Mouse (Mus musculus) CH12.LX (cell line): ENCODE measurements around the gene Trim17. TPM values are rescaled to one million over a fixed set of nuclear protein-coding genes. Genes with fewer than 3 reads are reported as not detected.

Experiments used
- DNase-seq: peaks from one replicate; pipeline ENCODE4 v3.0.0-alpha.2; 2013; ENCODE audit errors: extremely low read depth
- H3K27ac ChIP-seq: 2 replicates; pipeline ENCODE4 v1.5.1; 2012; ENCODE audit warnings: low read depth, mild to moderate bottlenecking, control low read depth, moderate library complexity; ENCODE audit not compliant: insufficient read depth
- H3K27me3 ChIP-seq: replicated peaks from 2 replicates; pipeline ENCODE3; 2012; ENCODE audit warnings: inconsistent platforms
- H3K36me3 ChIP-seq, 2 experiments: replicated peaks in 1 of 2; 2 replicates each; pipeline versions ENCODE3 to v1.6.1; 2012; ENCODE audit warnings: inconsistent platforms in 1 of 2, low read length in 1 of 2, mild to moderate bottlenecking in 1 of 2, mixed read lengths in 1 of 2, moderate library complexity in 1 of 2; ENCODE audit not compliant: control insufficient read depth in 1 of 2, insufficient read depth in 1 of 2
- H3K4me1 ChIP-seq, 2 experiments: 2 replicates each; pipeline ENCODE4 v1.6.1; 2012; ENCODE audit warnings: inconsistent platforms in 1 of 2, moderate library complexity in 1 of 2; ENCODE audit not compliant: insufficient read depth in 2 of 2, control insufficient read depth in 1 of 2
- H3K4me2 ChIP-seq: 2 replicates; pipeline ENCODE4 v1.6.1; 2012; ENCODE audit warnings: low read depth, mild to moderate bottlenecking, control low read depth; ENCODE audit not compliant: poor library complexity, insufficient read depth, severe bottlenecking
- H3K4me3 ChIP-seq, 3 experiments: fragments of 150-350 bp in 1 of 3; sonication (generic) in 1 of 3; replicated peaks in 1 of 3; 2 replicates each; pipeline versions ENCODE3 to v1.5.1; 2011 to 2012; ENCODE audit warnings: low read depth in 2 of 3, low read length in 2 of 3, mild to moderate bottlenecking in 2 of 3, moderate library complexity in 2 of 3, control low read depth in 1 of 3, improper control_type of control experiment in 1 of 3, inconsistent platforms in 1 of 3, mixed read lengths in 1 of 3; ENCODE audit not compliant: poor library complexity in 1 of 3
- H3K79me2 ChIP-seq: replicated peaks from 2 replicates; pipeline ENCODE4 v1.6.1; 2012; ENCODE audit warnings: mild to moderate bottlenecking, moderate library complexity; ENCODE audit not compliant: control insufficient read depth, poor library complexity, insufficient read depth, severe bottlenecking; ENCODE audit errors: extremely low read depth
- H3K9ac ChIP-seq: 2 replicates; pipeline ENCODE4 v1.6.1; 2012; ENCODE audit warnings: low read depth, mild to moderate bottlenecking, control low read depth, moderate library complexity; ENCODE audit not compliant: insufficient read depth
- H3K9me3 ChIP-seq: replicated peaks from 2 replicates; pipeline ENCODE3; 2012; ENCODE audit warnings: low read length, inconsistent platforms, mixed read lengths
- BHLHE40 ChIP-seq: IDR thresholded peaks from 2 replicates; pipeline ENCODE4 v1.6.1; 2011; ENCODE audit warnings: mild to moderate bottlenecking, low read depth, low read length, improper control_type of control experiment
- CHD1 ChIP-seq: IDR thresholded peaks from 2 replicates; pipeline ENCODE4 v1.6.1; 2012; ENCODE audit warnings: low read depth, low read length, improper control_type of control experiment, inconsistent platforms
- CHD2 ChIP-seq: IDR thresholded peaks from 2 replicates; pipeline ENCODE4 v1.6.1; 2011; ENCODE audit warnings: low read length, improper control_type of control experiment
- ETS1 ChIP-seq: conservative IDR thresholded peaks from 2 replicates; pipeline ENCODE4 v1.6.1; 2012; ENCODE audit warnings: low read depth, mild to moderate bottlenecking, inconsistent platforms, low read length, improper control_type of control experiment, moderate library complexity
- GABPA ChIP-seq: IDR thresholded peaks from 2 replicates; pipeline ENCODE4 v1.6.1; 2012; ENCODE audit warnings: low read depth, low read length, improper control_type of control experiment, inconsistent platforms; ENCODE audit not compliant: insufficient replicate concordance
- HCFC1 ChIP-seq: IDR thresholded peaks from 2 replicates; pipeline ENCODE4 v1.6.1; 2012; ENCODE audit warnings: low read depth, mild to moderate bottlenecking, inconsistent platforms, low read length, improper control_type of control experiment
- KAT2A ChIP-seq: IDR thresholded peaks from 2 replicates; pipeline ENCODE4 v1.6.1; 2012; ENCODE audit warnings: low read length, improper control_type of control experiment, inconsistent platforms; ENCODE audit not compliant: insufficient replicate concordance
- MAX ChIP-seq: IDR thresholded peaks from 2 replicates; pipeline ENCODE4 v1.6.1; 2011; ENCODE audit warnings: low read length, improper control_type of control experiment
- MAZ ChIP-seq: IDR thresholded peaks from 2 replicates; pipeline ENCODE4 v1.6.1; 2012; ENCODE audit warnings: low read depth, mild to moderate bottlenecking, inconsistent platforms, low read length, improper control_type of control experiment, moderate library complexity
- MXI1 ChIP-seq: IDR thresholded peaks from 2 replicates; pipeline ENCODE4 v1.6.1; 2011; ENCODE audit warnings: mild to moderate bottlenecking, low read depth, low read length, improper control_type of control experiment
- MYC ChIP-seq: IDR thresholded peaks from 2 replicates; pipeline ENCODE4 v1.6.1; 2011; ENCODE audit warnings: low read depth, mild to moderate bottlenecking, improper control_type of control experiment, low read length
- NELFE ChIP-seq: IDR thresholded peaks from 2 replicates; pipeline ENCODE4 v1.6.1; 2011; ENCODE audit warnings: low read depth, low read length, improper control_type of control experiment
- NRF1 ChIP-seq: IDR thresholded peaks from 2 replicates; pipeline ENCODE4 v1.6.1; 2014; ENCODE audit warnings: low read depth, mild to moderate bottlenecking, inconsistent platforms, low read length, improper control_type of control experiment, moderate library complexity
- POLR2AphosphoS2 ChIP-seq: IDR thresholded peaks from 2 replicates; pipeline ENCODE4 v1.6.1; 2011; ENCODE audit warnings: low read depth, low read length, improper control_type of control experiment
- RAD21 ChIP-seq: IDR thresholded peaks from 2 replicates; pipeline ENCODE4 v1.6.1; 2011; ENCODE audit warnings: low read depth, mild to moderate bottlenecking, low read length, improper control_type of control experiment, moderate library complexity
- RCOR1 ChIP-seq: conservative IDR thresholded peaks from 2 replicates; pipeline ENCODE4 v1.6.1; 2012; ENCODE audit warnings: low read depth, mild to moderate bottlenecking, inconsistent platforms, low read length, improper control_type of control experiment
- SIN3A ChIP-seq: IDR thresholded peaks from 2 replicates; pipeline ENCODE4 v1.6.1; 2012; ENCODE audit warnings: low read length, improper control_type of control experiment, inconsistent platforms
- UBTF ChIP-seq: IDR thresholded peaks from 2 replicates; pipeline ENCODE4 v1.6.1; 2012; ENCODE audit warnings: low read depth, mild to moderate bottlenecking, inconsistent platforms, low read length, improper control_type of control experiment, moderate library complexity
- USF2 ChIP-seq: conservative IDR thresholded peaks from 2 replicates; pipeline ENCODE4 v1.6.1; 2011; ENCODE audit warnings: low read depth, low read length, improper control_type of control experiment
- ZNF384 ChIP-seq: IDR thresholded peaks from 2 replicates; pipeline ENCODE4 v1.6.1; 2012; ENCODE audit warnings: low read depth, low read length, improper control_type of control experiment, inconsistent platforms
- dilution Hi-C: fragments of 300-500 bp; cut with MboI; formaldehyde crosslinking; loops from 2 replicates; pipeline ENCODE4 v1.14.3; 2020; ENCODE audit warnings: low sequenced_read_pairs; ENCODE audit not compliant: extremely low pct_unique_long_range_greater_than_20kb, extremely low pct_ligation_motif_present
- in situ Hi-C: fragments of 300-500 bp; cut with MboI; formaldehyde crosslinking; loops from 3 replicates; pipeline ENCODE4 v1.14.3; 2019; ENCODE audit warnings: low sequenced_read_pairs, low pct_ligation_motif_present, low pct_unique_long_range_greater_than_20kb, mixed read lengths
- polyA plus RNA-seq: library from polyadenylated mRNA; unstranded; fragments of >175 nt; gene quantifications from 2 replicates; pipeline ENCODE4 v1.2.1, GENCODE M21; 2012; ENCODE audit warnings: low read depth; ENCODE audit not compliant: insufficient read length
- total RNA-seq, 2 experiments: library from RNA; depleted of rRNA; stranded (reverse); fragments of 300-350 nt in 1 of 2; fragments of >200 nt in 1 of 2; gene quantifications; 2 replicates each; pipeline ENCODE4 v1.2.3; 2012 to 2014

Gene Trim17
- total and polyA plus RNA-seq, 3 experiments, result 0.47 to 0.49 TPM; not detected in 1

- in situ Hi-C loops, result no loop called here
Measured at GRCm38 (mm10) chr11:58974414-58974813, 19.9 kb downstream of the Trim17 start.

DNA sequence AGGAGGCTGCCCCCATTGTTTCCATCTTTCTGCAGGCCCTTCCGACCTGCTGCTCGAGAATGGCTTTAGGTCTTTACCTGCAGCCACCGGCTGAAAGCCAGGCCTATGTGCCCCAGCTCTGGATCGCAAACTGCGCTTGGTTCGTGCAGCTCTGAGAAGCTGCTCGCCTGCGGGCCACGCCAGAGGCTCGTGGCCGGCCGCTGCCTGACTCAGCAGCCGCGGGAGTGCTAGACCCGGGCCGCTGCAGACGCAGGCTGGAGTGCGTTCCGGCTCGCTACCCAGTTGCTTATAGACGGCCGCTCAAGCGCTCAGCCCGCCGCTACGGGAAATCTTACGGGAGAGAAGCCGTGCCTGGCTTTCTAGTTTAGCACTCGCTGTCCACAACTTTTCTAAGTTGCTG, 22.7 kb downstream of the Trim17 start:
- in situ Hi-C loops (no loop called here), dilution Hi-C loops (no loop called here)
- Histone ChIP-seq H3K36me3 (peaks cover 2 to 45% of the 10 kb centered on the region in 2 experiments), H3K4me3 (peak overlapping the region; percentile 70 to 99 (median 96)), H3K4me1 (peaks cover 20 to 59% of the 10 kb centered on the region in 2 experiments), H3K9ac (peak overlapping the region; percentile 86), H3K27ac (peak overlapping the region; percentile 40), H3K9me3 (no peaks in the 10 kb centered on the region), H3K4me2 (peak overlapping the region; percentile 62), H3K79me2 (peaks cover 64% of the 10 kb centered on the region), H3K27me3 (no peaks in the 10 kb centered on the region)
- TF ChIP-seq RCOR1 (no peak), BHLHE40 (no peak), CHD1 (peak; percentile 55), NELFE (no peak), NRF1 (no peak; the same call in 1 of the 2 replicates), UBTF (0 out of 2 replicates have a peak, but pooled peaks have one; percentile 34)
- DNase-seq, result peak; percentile 39

More at GRCm38 (mm10) chr11:58974414-58974813, 19.9 kb downstream of the Trim17 start:
- TF ChIP-seq ZNF384 (no peak), HCFC1 (no peak), CHD2 (no peak), GABPA (no peak), POLR2AphosphoS2 (no peak), KAT2A (no peak), RAD21 (no peak)
- TF ChIP-seq, all 38 proteins: peak for 0
- H3K27me3 ChIP-seq, result no peaks in the 10 kb centered on the region
- no peak overlapping the region for H3K27ac ChIP-seq
- H3K9me3 ChIP-seq, result no peaks in the 10 kb centered on the region
- H3K79me2 ChIP-seq, result peaks cover 46% of the 10 kb centered on the region
- no peak overlapping the region for H3K4me3 ChIP-seq
- peaks cover 16 to 52% of the 10 kb centered on the region in 2 experiments for H3K36me3 ChIP-seq
- DNase-seq, result no peak
- no peak overlapping the region; the same call in 1 of the 2 replicates for H3K9ac ChIP-seq
- H3K4me2 ChIP-seq, result no peak overlapping the region
- dilution Hi-C loops, result no loop called here
- H3K4me1 ChIP-seq, result peaks cover 14 to 68% of the 10 kb centered on the region in 2 experiments

DNA sequence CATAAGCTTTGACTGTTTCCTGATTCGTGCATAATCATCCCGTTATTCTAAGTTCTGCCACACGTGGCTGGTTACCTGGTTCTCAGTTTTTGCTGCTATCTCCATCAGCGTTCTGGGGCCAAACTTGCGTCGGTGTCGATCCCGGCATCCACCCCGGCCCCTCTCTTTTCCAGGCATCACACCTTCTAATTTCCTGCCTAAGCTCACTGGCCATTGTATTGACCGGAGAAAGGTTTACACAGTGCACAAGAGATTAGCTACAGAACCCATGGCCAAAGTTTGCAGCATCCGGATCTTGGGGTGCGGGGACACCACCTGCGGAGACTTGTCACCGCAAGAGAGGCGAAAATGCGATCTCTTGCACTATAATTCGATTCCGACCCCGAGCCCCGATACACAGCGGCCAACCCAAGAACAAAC, 23.1 kb downstream of the Trim17 start:
- peaks cover 22 to 59% of the 10 kb centered on the region in 2 experiments for H3K4me1 ChIP-seq
- H3K9ac ChIP-seq, result peak overlapping the region; percentile 86
- H3K4me3 ChIP-seq, result peak overlapping the region; percentile 70 to 99 (median 96)
- H3K4me2 ChIP-seq, result peak overlapping the region; percentile 62
- peak; percentile 71 for TF ChIP-seq MXI1
- TF ChIP-seq CHD1, result 0 out of 2 replicates have a peak, but pooled peaks have one; percentile 24
- no peak for TF ChIP-seq USF2
- TF ChIP-seq MAX, result peak; percentile 78
- no peak for TF ChIP-seq MAZ
- TF ChIP-seq MYC, result peak; percentile 73; the same call in 1 of the 2 replicates
- no peak; the same call in 1 of the 2 replicates for TF ChIP-seq SIN3A
- TF ChIP-seq ETS1, result peak; percentile 32; the same call in 1 of the 2 replicates
- TF ChIP-seq BHLHE40, result 0 out of 2 replicates have a peak, but pooled peaks have one; percentile 2
- peak; percentile 95; the same call in 1 of the 2 replicates for TF ChIP-seq NELFE
- no peaks in the 10 kb centered on the region for H3K9me3 ChIP-seq
- H3K79me2 ChIP-seq, result peaks cover 62% of the 10 kb centered on the region
- peak overlapping the region; percentile 40 for H3K27ac ChIP-seq
- H3K27me3 ChIP-seq, result no peaks in the 10 kb centered on the region
- peak; percentile 31 for DNase-seq
- peaks cover 6 to 45% of the 10 kb centered on the region in 2 experiments for H3K36me3 ChIP-seq
- in situ Hi-C loops, result no loop called here
- dilution Hi-C loops, result no loop called here
